Mouse (Mus musculus) liver, embryonic 16.5 days (tissue): ENCODE results near the gene Ankdd1b. TPM values are rescaled to one million over a fixed set of nuclear protein-coding genes. Genes with fewer than 3 reads are reported as not detected.

Experiments used
- ATAC-seq: fragments of 200-750 bp; cut with Nextera tagmentation; 2 replicates; pipeline ENCODE4 v1.8.0; 2017; ENCODE audit warnings: low read depth, mild to moderate bottlenecking, moderate number of reproducible peaks, moderate library complexity
- H3K27ac ChIP-seq: fragments of 300-500 bp; sonication (generic); 2 replicates; pipeline ENCODE4 v1.5.1; 2014; ENCODE audit warnings: mild to moderate bottlenecking, low read length
- H3K27me3 ChIP-seq: fragments of 300-500 bp; sonication (generic); 2 replicates; pipeline ENCODE4 v1.6.1; 2014; ENCODE audit warnings: low read depth, low read length, mixed read lengths; ENCODE audit not compliant: control insufficient read depth, insufficient read depth
- H3K36me3 ChIP-seq: fragments of 300-500 bp; sonication (generic); 2 replicates; pipeline ENCODE4 v1.6.1; 2014; ENCODE audit warnings: mild to moderate bottlenecking; ENCODE audit not compliant: control insufficient read depth, insufficient read depth
- H3K4me1 ChIP-seq: fragments of 300-500 bp; sonication (generic); 2 replicates; pipeline ENCODE4 v1.6.1; 2014; ENCODE audit warnings: low read depth, low read length, mixed read lengths; ENCODE audit not compliant: control insufficient read depth
- H3K4me2 ChIP-seq: fragments of 300-500 bp; sonication (generic); 2 replicates; pipeline ENCODE4 v1.6.1; 2014; ENCODE audit warnings: low read depth, low read length, mixed read lengths
- H3K4me3 ChIP-seq: fragments of 300-500 bp; sonication (generic); 2 replicates; pipeline ENCODE4 v1.5.1; 2014; ENCODE audit warnings: low read depth, mild to moderate bottlenecking, low read length
- H3K9ac ChIP-seq: fragments of 300-500 bp; sonication (generic); 2 replicates; pipeline ENCODE4 v1.6.1; 2014; ENCODE audit warnings: low read depth, low read length
- H3K9me3 ChIP-seq: fragments of 300-500 bp; sonication (generic); replicated peaks from 2 replicates; pipeline ENCODE4 v1.6.1; 2016; ENCODE audit warnings: low read length; ENCODE audit not compliant: control insufficient read depth
- WGBS: fragments of 180-500 bp; shearing (Covaris S2); extraction: QIAGEN DNeasy Blood & Tissue Kit; methylation state at CpG from one replicate; pipeline ENCODE4 v1.1.7; 2014; ENCODE audit not compliant: insufficient replicate concordance; 5-methylcytosine and 5-hydroxymethylcytosine counted together
- polyA plus RNA-seq: library from polyadenylated mRNA; unstranded; fragments of >200 nt; fragmentation: Nextera tagmentation; extraction: Ambion mirVana; gene quantifications from 2 replicates; pipeline ENCODE4 v1.2.1, GENCODE M21; 2015

Gene Ankdd1b
- polyA plus RNA-seq, 1 experiment from 2014 or later: not detected

DNA sequence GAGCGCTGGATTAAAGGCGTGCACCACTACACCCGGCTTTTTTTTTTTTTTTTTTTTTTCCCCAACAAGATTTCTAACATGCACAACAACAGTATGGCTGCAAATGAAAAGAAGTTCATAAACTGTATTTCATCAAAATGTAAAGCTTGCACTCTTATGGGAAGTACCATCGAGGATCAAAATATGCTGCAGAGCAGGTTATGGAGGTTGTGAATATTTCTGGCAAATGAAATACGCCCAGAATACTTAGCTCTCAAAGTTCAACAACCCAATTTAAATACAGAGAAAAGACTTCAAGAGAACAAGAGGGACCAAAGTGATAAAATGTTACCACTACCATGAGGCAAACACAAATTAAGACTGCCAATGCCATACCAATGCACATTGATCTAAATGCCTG, 2.3 kb downstream of the Ankdd1b start:
- WGBS: 62% methylated on average over 5 of the region's 5 CpGs
- no peaks in the 10 kb centered on the region for H3K4me1 ChIP-seq
- no peak overlapping the region for H3K4me3 ChIP-seq
- no peak overlapping the region for H3K4me2 ChIP-seq
- ATAC-seq: no peak
- no peaks in the 10 kb centered on the region for H3K27me3 ChIP-seq
- no peaks in the 10 kb centered on the region for H3K36me3 ChIP-seq
- no peak overlapping the region for H3K27ac ChIP-seq
- H3K9ac ChIP-seq: no peak overlapping the region
- H3K9me3 ChIP-seq: no peaks in the 10 kb centered on the region

DNA sequence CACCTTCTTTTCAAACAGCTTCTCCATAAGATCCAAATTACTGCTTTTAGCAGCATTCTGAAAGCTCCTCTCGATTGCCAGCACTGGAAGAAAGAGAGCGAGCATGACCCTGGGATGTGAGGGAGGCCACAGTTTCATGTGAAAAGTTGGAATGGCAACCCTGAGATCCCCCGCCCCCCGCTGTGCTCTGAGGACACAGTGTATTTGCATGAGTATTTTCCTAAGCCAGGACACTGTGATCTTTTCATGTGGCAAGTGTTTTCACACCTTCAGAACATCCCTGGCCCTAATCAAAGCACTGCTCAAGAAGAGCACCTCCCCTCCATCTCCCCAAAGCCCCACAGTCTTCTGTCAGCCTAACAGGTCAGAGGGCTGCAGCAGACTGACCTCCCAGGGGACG, 5.7 kb downstream of the Ankdd1b start:
- WGBS: 60% methylated on average over 5 of the region's 5 CpGs
- H3K9me3 ChIP-seq: no peaks in the 10 kb centered on the region
- H3K4me1 ChIP-seq: no peaks in the 10 kb centered on the region
- H3K4me3 ChIP-seq: no peak overlapping the region
- H3K36me3 ChIP-seq: no peaks in the 10 kb centered on the region
- H3K4me2 ChIP-seq: no peak overlapping the region
- H3K9ac ChIP-seq: no peak overlapping the region
- ATAC-seq: no peak
- no peak overlapping the region for H3K27ac ChIP-seq
- no peaks in the 10 kb centered on the region for H3K27me3 ChIP-seq

GRCm38 (mm10) chr13:96462644-96463043, 8.4 kb downstream of the Ankdd1b start:
- WGBS: 63% methylated on average over 1 of the region's 1 CpGs
- Histone ChIP-seq H3K9me3 (no peaks in the 10 kb centered on the region), H3K27me3 (no peaks in the 10 kb centered on the region), H3K36me3 (no peaks in the 10 kb centered on the region), H3K9ac (no peak overlapping the region), H3K4me2 (no peak overlapping the region), H3K27ac (no peak overlapping the region), H3K4me3 (no peak overlapping the region), H3K4me1 (no peaks in the 10 kb centered on the region)
- no peak for ATAC-seq

GRCm38 (mm10) chr13:96458606-96459005, 12.4 kb downstream of the Ankdd1b start:
- Histone ChIP-seq H3K9me3 (no peaks in the 10 kb centered on the region), H3K27ac (no peak overlapping the region), H3K9ac (no peak overlapping the region), H3K27me3 (no peaks in the 10 kb centered on the region), H3K4me3 (no peak overlapping the region), H3K36me3 (no peaks in the 10 kb centered on the region), H3K4me1 (no peaks in the 10 kb centered on the region), H3K4me2 (no peak overlapping the region)
- 67% methylated on average over 4 of the region's 4 CpGs for WGBS
- ATAC-seq: no peak

DNA sequence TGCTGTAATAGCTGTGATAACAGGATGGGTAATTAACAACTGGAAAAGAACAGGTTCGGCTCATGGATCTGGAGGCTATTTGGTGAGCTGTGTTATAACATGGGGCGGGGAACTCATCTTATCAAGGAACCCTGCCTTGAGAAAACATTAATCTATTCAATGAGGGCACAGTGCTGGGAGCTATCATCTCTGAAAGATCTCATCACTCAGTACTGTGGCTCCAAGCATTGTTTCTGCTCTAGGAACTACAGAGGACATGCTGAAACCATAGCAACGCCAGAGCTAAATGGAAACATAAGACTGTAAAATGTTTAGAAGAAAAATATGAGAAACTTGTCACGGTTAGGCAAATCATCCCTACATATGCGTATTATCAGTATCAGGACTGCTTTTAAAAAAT, 13.0 kb downstream of the Ankdd1b start:
- H3K27me3 ChIP-seq: no peaks in the 10 kb centered on the region
- H3K4me3 ChIP-seq: no peak overlapping the region
- no peak overlapping the region for H3K9ac ChIP-seq
- H3K9me3 ChIP-seq: no peaks in the 10 kb centered on the region
- no peak for ATAC-seq
- H3K4me2 ChIP-seq: no peak overlapping the region
- WGBS: 63% methylated on average over 5 of the region's 5 CpGs
- H3K27ac ChIP-seq: no peak overlapping the region
- H3K4me1 ChIP-seq: no peaks in the 10 kb centered on the region
- no peaks in the 10 kb centered on the region for H3K36me3 ChIP-seq

DNA sequence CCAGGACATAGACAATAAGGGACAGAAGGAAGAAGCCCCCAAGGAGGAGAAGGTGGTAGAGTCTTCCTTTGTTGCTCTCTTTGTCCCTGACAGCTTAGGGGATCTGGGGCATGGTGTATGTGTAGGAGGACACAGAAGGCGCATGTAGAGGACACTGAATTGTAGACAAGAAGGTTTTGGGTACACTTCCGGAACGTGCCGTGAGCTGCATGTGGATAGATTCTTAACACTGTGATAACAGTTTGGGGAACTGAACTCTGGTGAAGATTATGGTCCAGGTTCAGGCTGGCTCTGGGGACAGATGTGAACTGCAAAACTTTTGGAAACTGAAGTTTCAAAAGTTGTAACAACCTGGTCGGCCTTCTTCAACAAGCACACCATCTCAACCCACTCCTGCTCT, 13.4 kb downstream of the Ankdd1b start:
- no peak for ATAC-seq
- Histone ChIP-seq H3K4me2 (no peak overlapping the region), H3K9ac (no peak overlapping the region), H3K27ac (no peak overlapping the region), H3K36me3 (no peaks in the 10 kb centered on the region), H3K9me3 (no peaks in the 10 kb centered on the region), H3K4me1 (no peaks in the 10 kb centered on the region), H3K27me3 (no peaks in the 10 kb centered on the region), H3K4me3 (no peak overlapping the region)
- 65% methylated on average over 5 of the region's 5 CpGs for WGBS

DNA sequence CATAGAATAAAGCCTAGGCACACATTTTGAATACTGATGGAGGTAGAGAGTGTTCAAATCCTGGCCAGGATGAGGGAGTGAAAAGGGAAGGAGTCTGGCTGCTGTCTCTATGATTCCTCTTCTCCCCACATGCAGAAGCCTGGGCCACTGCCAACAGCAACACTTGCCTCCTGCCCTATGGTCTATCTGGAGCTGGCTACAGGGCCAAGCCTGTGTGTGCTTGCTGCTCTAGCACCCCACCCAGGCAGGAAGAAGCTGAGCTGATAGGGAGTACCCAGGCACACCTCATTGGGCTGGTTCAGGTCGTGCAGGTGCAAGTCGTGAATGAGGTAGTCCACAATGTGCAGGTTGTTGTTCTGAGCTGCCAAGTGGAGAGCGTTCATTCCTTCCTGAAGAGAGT, 16.7 kb downstream of the Ankdd1b start:
- no peaks in the 10 kb centered on the region for H3K36me3 ChIP-seq
- 60% methylated on average over 3 of the region's 3 CpGs for WGBS
- no peak overlapping the region for H3K4me3 ChIP-seq
- no peaks in the 10 kb centered on the region for H3K27me3 ChIP-seq
- no peak overlapping the region for H3K27ac ChIP-seq
- no peak overlapping the region for H3K9ac ChIP-seq
- no peak for ATAC-seq
- no peaks in the 10 kb centered on the region for H3K9me3 ChIP-seq
- no peak overlapping the region for H3K4me2 ChIP-seq
- H3K4me1 ChIP-seq: no peaks in the 10 kb centered on the region

DNA sequence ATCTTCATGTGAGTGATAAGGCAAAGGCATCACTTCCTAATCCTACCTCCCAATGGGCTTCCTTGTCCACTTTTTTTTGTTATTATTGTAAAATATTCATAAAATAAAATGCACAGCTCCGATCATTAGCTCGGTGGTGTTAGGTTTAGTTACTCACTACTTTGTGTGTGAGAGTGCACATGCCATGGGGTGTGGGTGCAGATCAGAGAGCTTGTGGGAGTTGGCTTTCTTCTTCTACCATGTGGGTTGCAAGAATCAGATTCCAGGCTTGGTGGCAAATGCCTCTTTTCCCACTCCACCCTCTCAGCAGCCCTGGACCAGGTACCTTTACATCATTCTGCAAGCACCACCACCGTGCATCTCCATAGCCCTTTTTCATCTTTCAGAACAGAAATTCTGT, 18.4 kb downstream of the Ankdd1b start:
- no peaks in the 10 kb centered on the region for H3K27me3 ChIP-seq
- ATAC-seq: no peak
- no peak overlapping the region for H3K4me3 ChIP-seq
- 68% methylated on average over 3 of the region's 3 CpGs for WGBS
- H3K9me3 ChIP-seq: no peaks in the 10 kb centered on the region
- H3K9ac ChIP-seq: no peak overlapping the region
- H3K36me3 ChIP-seq: no peaks in the 10 kb centered on the region
- H3K4me2 ChIP-seq: no peak overlapping the region
- H3K4me1 ChIP-seq: no peaks in the 10 kb centered on the region
- no peak overlapping the region for H3K27ac ChIP-seq

DNA sequence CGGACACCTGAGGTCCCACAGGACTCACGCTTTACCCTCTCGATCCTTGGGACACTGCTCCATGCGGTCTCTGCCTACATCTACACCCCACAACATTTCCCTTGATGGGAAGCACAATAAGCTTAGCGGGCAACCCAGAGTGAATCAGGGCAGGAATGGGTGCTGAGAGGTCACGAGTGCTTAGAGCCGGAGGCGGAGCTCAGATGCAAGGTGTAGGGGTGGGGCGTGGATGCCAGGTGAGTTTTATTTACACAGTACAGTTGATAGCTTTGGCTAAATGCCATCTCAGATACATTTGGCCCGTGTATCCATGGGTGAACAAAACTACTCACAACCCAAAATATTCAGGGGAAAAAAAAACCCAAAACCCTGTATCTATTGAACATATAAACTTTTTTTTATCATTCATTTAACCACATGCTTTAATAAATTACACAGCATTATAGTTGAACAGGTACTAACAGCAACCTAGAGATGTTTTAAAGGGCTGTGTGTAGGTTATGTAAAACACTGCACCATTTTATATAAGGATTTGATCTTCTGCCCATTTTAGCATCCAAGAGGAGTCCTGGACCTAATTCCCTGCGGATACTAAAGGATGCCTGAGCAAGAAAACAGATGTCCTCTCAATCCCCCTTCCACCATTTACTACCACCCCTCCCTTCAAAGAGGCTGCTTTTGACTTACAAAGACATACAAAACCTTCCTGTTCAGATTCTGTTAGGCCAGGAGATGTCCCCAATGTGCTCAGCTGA, 19.4 kb downstream of the Ankdd1b start:
- Histone ChIP-seq H3K4me3 (no peak overlapping the region), H3K9ac (no peak overlapping the region), H3K36me3 (no peaks in the 10 kb centered on the region), H3K9me3 (no peaks in the 10 kb centered on the region), H3K27me3 (no peaks in the 10 kb centered on the region), H3K4me1 (no peaks in the 10 kb centered on the region), H3K4me2 (no peak overlapping the region), H3K27ac (no peak overlapping the region)
- 75% methylated on average over 11 of the region's 11 CpGs for WGBS
- ATAC-seq: no peak
